Mouse (Mus musculus): ENCODE data around the gene Smim17.
"Not testable (repeated sequence)": the region's sequence is repeated elsewhere in the genome, so short reads cannot be mapped to it uniquely, and the experiment has no call there.

The Smim17 gene

GRCm38 (mm10) chr7:6414626-6415441 lies 16.3 kb downstream of the Smim17 start:
- peak in 1 of 2 experiments; percentile 28 for DNase-seq (ENCODE audit: low spot score in 2 of 2)

GRCm38 (mm10) chr7:6415442-6415787 lies 16.9 kb downstream of the Smim17 start:
- DNase-seq (ENCODE audit: low spot score in 2 of 2): no peak

DNA sequence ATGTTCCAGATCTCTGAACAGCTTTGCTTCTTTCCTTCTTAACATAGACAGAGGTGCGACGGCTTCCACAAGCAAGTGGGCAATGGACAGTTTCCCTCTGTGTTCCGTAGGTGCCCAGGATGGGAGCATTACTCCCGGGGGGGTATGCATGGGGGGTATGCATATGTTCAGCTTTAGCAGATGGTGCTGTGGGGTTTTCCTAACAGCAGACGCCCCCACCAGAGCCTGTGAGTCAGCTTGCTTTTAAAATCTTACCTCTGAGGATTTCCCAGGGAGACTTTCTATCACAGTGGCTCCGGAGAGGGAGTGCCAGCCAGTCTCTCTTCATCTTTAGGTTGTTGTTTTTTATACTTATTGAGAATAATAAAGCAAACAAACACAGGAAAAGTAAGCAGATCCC lies 21.4 kb downstream of the Smim17 start:
- peak in 1 of 2 experiments; percentile 40 for DNase-seq (ENCODE audit: low spot score in 2 of 2)

DNA sequence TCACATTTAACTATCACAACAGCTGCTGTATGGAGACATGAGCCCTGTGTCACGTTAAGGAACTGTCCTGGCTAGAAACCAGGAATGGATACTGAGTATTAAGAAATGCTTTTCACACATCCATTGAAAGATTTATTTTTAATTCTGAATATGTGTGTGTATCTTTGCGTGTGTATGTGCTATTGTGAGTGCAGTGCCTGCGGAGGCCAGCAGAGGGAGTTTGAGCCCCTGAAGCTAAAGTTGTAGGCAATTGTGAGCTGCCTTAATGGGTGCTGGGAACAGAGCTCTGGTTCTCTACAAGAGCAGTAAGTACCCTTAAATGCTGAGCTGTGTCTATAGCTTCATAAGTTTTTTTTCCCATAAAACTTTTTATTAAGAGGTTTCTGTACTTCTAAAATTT lies 30.9 kb downstream of the Smim17 start:
- DNase-seq (ENCODE audit: low spot score in 2 of 2): no peak

DNA sequence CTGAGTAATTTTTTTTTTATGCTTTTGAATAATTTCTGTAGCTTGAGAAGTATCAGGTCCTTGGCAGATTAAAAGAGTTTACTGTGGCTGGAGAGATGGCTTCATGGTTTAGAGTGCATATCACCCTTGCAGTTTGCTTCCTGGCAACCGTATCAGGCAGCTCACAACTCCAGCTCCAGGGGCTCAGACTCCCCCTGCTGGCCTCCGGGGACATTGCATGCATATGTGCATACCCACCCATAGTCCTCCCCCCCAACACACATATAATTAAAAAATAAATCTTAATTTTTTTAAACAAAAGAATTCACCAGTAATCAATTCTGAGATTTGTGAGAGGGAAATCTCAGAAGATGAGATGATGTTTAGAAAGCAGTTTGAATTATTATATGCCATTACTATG lies 31.8 kb downstream of the Smim17 start:
- no peak for DNase-seq (ENCODE audit: low spot score in 2 of 2)

GRCm38 (mm10) chr7:6438388-6438787 lies 39.9 kb downstream of the Smim17 start, which contains the start of gene Olfr1344:
Gene Olfr1344 (plus strand): TSS chr7:6438688.
- DNase-seq (ENCODE audit: low spot score in 2 of 2): no peak

GRCm38 (mm10) chr7:6441173-6441572 lies 42.7 kb downstream of the Smim17 start:
- no peak for DNase-seq (ENCODE audit: low spot score in 2 of 2)

- no peak for DNase-seq (ENCODE audit: low spot score in 2 of 2)
Observed at GRCm38 (mm10) chr7:6447771-6448170, 49.3 kb downstream of the Smim17 start.

GRCm38 (mm10) chr7:6455868-6456267 lies 57.4 kb downstream of the Smim17 start, which contains the start of gene Olfr1336:
Gene Olfr1336 (plus strand): TSS chr7:6456168.
- DNase-seq (ENCODE audit: low spot score in 2 of 2): no peak

DNA sequence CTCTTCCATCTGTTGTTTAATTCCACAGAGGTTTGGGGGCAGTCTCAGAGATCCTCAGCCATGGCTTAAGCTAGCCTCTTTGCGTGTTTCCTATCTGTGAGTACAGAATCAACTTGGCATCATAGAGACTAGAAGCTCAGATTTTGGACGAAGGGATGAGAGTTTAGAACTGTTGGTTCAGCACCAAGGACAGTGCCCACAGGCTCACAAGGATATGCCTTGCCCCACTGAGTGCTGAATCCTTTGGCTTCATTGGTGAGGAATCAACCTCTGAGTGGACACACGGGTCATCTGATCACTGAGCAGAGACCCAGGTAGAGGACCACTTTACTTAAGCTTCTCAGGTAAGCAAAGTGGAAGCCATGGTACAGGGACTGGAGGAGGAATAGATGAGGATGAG lies 57.9 kb downstream of the Smim17 start:
- DNase-seq (ENCODE audit: low spot score in 2 of 2): no peak

DNA sequence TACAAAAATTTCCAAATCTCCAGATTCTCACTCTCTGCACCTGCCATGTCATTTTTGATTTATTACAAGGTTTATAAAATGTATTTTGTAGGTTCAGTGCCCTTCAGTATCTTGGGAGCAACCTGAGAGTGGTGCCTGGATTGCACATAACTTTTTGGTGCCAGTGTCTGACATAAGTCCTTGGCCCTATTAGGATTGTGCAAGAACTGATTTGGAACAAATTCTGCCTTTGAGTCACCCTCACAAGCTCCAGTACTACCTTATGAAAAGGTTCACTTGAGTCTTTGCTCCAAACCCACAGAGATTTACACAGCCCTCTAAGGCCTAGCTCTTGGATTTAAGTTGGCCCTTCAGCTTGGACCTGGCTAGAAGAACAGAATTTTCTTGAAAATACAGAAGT lies 68.4 kb downstream of the Smim17 start, which contains the start of gene Olfr1346:
Gene Olfr1346 (plus strand): TSS at position 151 of the 400 bp plus-strand sequence.
- no peak for DNase-seq (ENCODE audit: low spot score in 2 of 2)

GRCm38 (mm10) chr7:6477633-6478032 lies 79.1 kb downstream of the Smim17 start:
- not testable (repeated sequence) for DNase-seq (ENCODE audit: low spot score in 2 of 2)
